ENCODE assay signal across 23 mouse cellular contexts in the genomic region with DNA sequence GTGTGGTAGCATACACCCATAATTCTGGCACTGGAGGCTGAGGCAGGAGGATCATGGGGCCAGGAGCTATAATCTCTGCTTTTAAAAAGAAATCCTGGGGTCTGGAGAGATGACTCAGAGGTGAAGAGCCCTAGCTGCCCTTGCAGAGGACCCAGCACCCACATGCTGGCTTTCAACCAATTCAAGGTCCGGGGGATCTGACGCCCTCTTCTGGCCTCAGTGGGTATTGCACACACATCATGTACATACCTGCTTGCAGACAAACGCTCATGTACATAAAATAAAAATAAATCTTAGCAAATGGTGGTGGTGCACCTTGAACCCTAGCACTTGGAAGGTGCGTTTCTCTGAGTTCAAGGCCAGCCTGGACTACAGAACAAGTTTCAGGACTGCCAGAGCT. TPM values are rescaled to one million over a fixed set of nuclear protein-coding genes. Genes with fewer than 3 reads are reported as not detected.
DNase-seq lines count a peak whose midpoint lies in the region; ATAC-seq and TF ChIP-seq lines count a peak whose summit lies in the region.
"Had no signal": no experiment of that assay in that cellular context is flagged by ENCODE, and none has a peak within 500 bp of the region (broad histone marks: within the 10 kb centered on the region; RNA-seq: fewer than 3 reads in every experiment).

No protein-coding gene starts in this region.

- H3K27me3 ChIP-seq in hindbrain, postnatal 0 days (ENCODE audit: insufficient read depth, low read length) = peaks cover 32% of the 10 kb centered on the region
- H3K27me3 ChIP-seq in hindbrain, embryonic 16.5 days (replicated peaks; ENCODE audit: control insufficient read depth, insufficient read depth, low read length) = peaks cover 38% of the 10 kb centered on the region
- H3K27me3 ChIP-seq in lung, embryonic 14.5 days (ENCODE audit: insufficient read depth, low read length) = peaks cover 38% of the 10 kb centered on the region
- H3K27me3 ChIP-seq in ES-Bruce4 (ENCODE audit: control insufficient read depth, insufficient read depth, low read length, poor library complexity, severe bottlenecking) = no peaks in the 10 kb centered on the region

- peak; percentile 32; the same call in 1 of the 2 replicates for TF ChIP-seq CTCF in hindbrain, postnatal 0 days (IDR thresholded peaks at IDR 0.05; ENCODE audit: low read depth)
- peak; percentile 43 for TF ChIP-seq CTCF in lung, embryonic 14.5 days (IDR thresholded peaks at IDR 0.05; ENCODE audit: low read depth)
- TF ChIP-seq CTCF in ES-Bruce4 (IDR thresholded peaks at IDR 0.05; ENCODE audit: low read depth, low read length) = peak; percentile 42
- TF ChIP-seq CTCF in brain, embryonic 14.5 days (IDR thresholded peaks at IDR 0.05; ENCODE audit: borderline replicate concordance, extremely low read depth, insufficient read depth, insufficient read length) = peak; percentile 44

- H3K9me3 ChIP-seq in hindbrain, postnatal 0 days (ENCODE audit: low read length) = no peaks in the 10 kb centered on the region
- H3K9me3 ChIP-seq in hindbrain, embryonic 16.5 days (ENCODE audit: control insufficient read depth, low read length) = no peaks in the 10 kb centered on the region
- H3K9me3 ChIP-seq in lung, embryonic 14.5 days (ENCODE audit: low read depth, low read length) = peaks cover 4% of the 10 kb centered on the region; the same call in 1 of the 2 replicates
- no peaks in the 10 kb centered on the region; the same call in 1 of the 2 replicates for H3K9me3 ChIP-seq in ES-Bruce4 (replicated peaks; ENCODE audit: control insufficient read depth, insufficient read depth, low read length, poor library complexity, severe bottlenecking)

- H3K27ac ChIP-seq in hindbrain, postnatal 0 days = no peak overlapping the region
- no peak overlapping the region for H3K27ac ChIP-seq in hindbrain, embryonic 16.5 days (ENCODE audit: low read depth, low read length)
- no peak overlapping the region for H3K27ac ChIP-seq in lung, embryonic 14.5 days (ENCODE audit: low read depth)
- H3K27ac ChIP-seq in ES-Bruce4 (ENCODE audit: insufficient read depth, low read length) = no peak overlapping the region
- H3K27ac ChIP-seq: embryonic facial prominence, embryonic 12.5 days; hindbrain, embryonic 10.5 days; kidney, embryonic 15.5 days; macrophage; midbrain, embryonic 12.5 days; neural tube, embryonic 13.5 days had no signal

- no peak for TF ChIP-seq EP300 in ES-Bruce4 (IDR thresholded peaks at IDR 0.05; ENCODE audit: insufficient read depth, low read depth, low read length)

- no peaks in the 10 kb centered on the region for H3K36me3 ChIP-seq in hindbrain, postnatal 0 days (ENCODE audit: insufficient read depth, low read length)
- no peaks in the 10 kb centered on the region for H3K36me3 ChIP-seq in hindbrain, embryonic 16.5 days (ENCODE audit: control insufficient read depth, insufficient read depth, low read length)
- H3K36me3 ChIP-seq in lung, embryonic 14.5 days (ENCODE audit: insufficient read depth) = 0 out of 2 replicates have a peak, but pooled peaks cover under 1% of the 10 kb centered on the region
- no peaks in the 10 kb centered on the region for H3K36me3 ChIP-seq in ES-Bruce4 (ENCODE audit: control insufficient read depth, insufficient read depth, low read length, poor library complexity, severe bottlenecking)
- H3K36me3 ChIP-seq: hindbrain, embryonic 10.5 days; neural tube, embryonic 13.5 days had no signal

- peaks cover 7% of the 10 kb centered on the region; the same call in 1 of the 2 replicates for H3K4me1 ChIP-seq in hindbrain, postnatal 0 days (ENCODE audit: insufficient read depth, low read length)
- peaks cover 14% of the 10 kb centered on the region for H3K4me1 ChIP-seq in hindbrain, embryonic 16.5 days (ENCODE audit: control insufficient read depth, insufficient read depth, low read depth, low read length)
- H3K4me1 ChIP-seq in lung, embryonic 14.5 days (ENCODE audit: insufficient read depth) = no peaks in the 10 kb centered on the region
- no peaks in the 10 kb centered on the region for H3K4me1 ChIP-seq in ES-Bruce4 (ENCODE audit: control insufficient read depth, insufficient read depth, low read length)

- 77% methylated on average over 4 of the region's 4 CpGs for WGBS in hindbrain, postnatal 0 days
- 82% methylated on average over 4 of the region's 4 CpGs for whole genome bisulfite sequencing in hindbrain, embryonic 16.5 days
- 85% methylated on average over 4 of the region's 4 CpGs for WGBS in lung, embryonic 14.5 days

- no peak for TF ChIP-seq POLR2A in ES-Bruce4 (IDR thresholded peaks at IDR 0.05; ENCODE audit: insufficient read depth, low read length)
- no peak for TF ChIP-seq POLR2A in brain, embryonic 14.5 days (IDR thresholded peaks at IDR 0.05; ENCODE audit: borderline replicate concordance, extremely low read depth, insufficient read depth, insufficient read length, poor library complexity, severe bottlenecking)

- no peak for DNase-seq in hindbrain, postnatal 0 days (ENCODE audit: low spot score)
- no peak for DNase-seq in lung, embryonic 14.5 days
- DNase-seq in lung, postnatal 14 days = no peak
- DNase-seq in brain, embryonic 14.5 days (ENCODE audit: low read depth) = no peak
- DNase-seq in right cerebral cortex, postnatal 14 days = no peak
- no peak for DNase-seq in right cerebral cortex, postnatal 36 days (ENCODE audit: low spot score in 2 of 2)
- DNase-seq: cerebellum, adult 9-10 months; gastrocnemius, postnatal 36 days; lung, adult 18-20 months; thymus, postnatal 14 days had no signal

- no peak for ATAC-seq in hindbrain, postnatal 0 days
- ATAC-seq in hindbrain, embryonic 16.5 days = no peak
- no peak for ATAC-seq in lung, embryonic 14.5 days (ENCODE audit: insufficient read depth)
- ATAC-seq: forebrain, embryonic 14.5 days had no signal

- H3K4me2 ChIP-seq in hindbrain, postnatal 0 days (ENCODE audit: low read depth, low read length) = no peak overlapping the region
- no peak overlapping the region for H3K4me2 ChIP-seq in hindbrain, embryonic 16.5 days (ENCODE audit: low read length)
- H3K4me2 ChIP-seq in lung, embryonic 14.5 days = no peak overlapping the region
- H3K4me2 ChIP-seq: embryonic facial prominence, embryonic 12.5 days; midbrain, embryonic 12.5 days; neural tube, embryonic 13.5 days had no signal

- H3K4me3 ChIP-seq in hindbrain, postnatal 0 days (ENCODE audit: low read length) = no peak overlapping the region
- no peak overlapping the region for H3K4me3 ChIP-seq in hindbrain, embryonic 16.5 days (ENCODE audit: low read length)
- no peak overlapping the region for H3K4me3 ChIP-seq in lung, embryonic 14.5 days (ENCODE audit: low read depth, low read length)
- H3K4me3 ChIP-seq in ES-Bruce4 (ENCODE audit: low read depth, low read length) = no peak overlapping the region
- H3K4me3 ChIP-seq: embryonic facial prominence, embryonic 12.5 days; erythroblast, embryonic 14.5 days; kidney, embryonic 15.5 days; midbrain, embryonic 12.5 days; neural tube, embryonic 13.5 days had no signal

- H3K9ac ChIP-seq in hindbrain, postnatal 0 days (replicated peaks; ENCODE audit: low read length) = no peak overlapping the region
- H3K9ac ChIP-seq in hindbrain, embryonic 16.5 days (ENCODE audit: low read depth, low read length) = no peak overlapping the region
- no peak overlapping the region for H3K9ac ChIP-seq in lung, embryonic 14.5 days
- no peak overlapping the region for H3K9ac ChIP-seq in ES-Bruce4 (ENCODE audit: low read depth, poor library complexity, severe bottlenecking)
- H3K9ac ChIP-seq: embryonic facial prominence, embryonic 12.5 days; kidney, embryonic 15.5 days; midbrain, embryonic 12.5 days; neural tube, embryonic 13.5 days had no signal

RNA-seq across cellular contexts. Expression of gene Klc3, which starts 3.0 kb away (rescaled TPM):
- 2.3 and 2.9 TPM in 2 replicates for total RNA-seq in hindbrain, postnatal 0 days (2014; rRNA removed)
- polyA plus RNA-seq in hindbrain, postnatal 0 days (2015; fragmentation: Nextera tagmentation; extraction: Ambion mirVana) = 1.7 and 2.7 TPM in 2 replicates
- polyA plus RNA-seq in hindbrain, embryonic 16.5 days (2015; fragmentation: Nextera tagmentation; extraction: Ambion mirVana) = 2.2 and 2.5 TPM in 2 replicates
- 6.5 and 7.5 TPM in 2 replicates for polyA plus RNA-seq in lung, embryonic 14.5 days (2014; fragmentation: Nextera tagmentation; extraction: Ambion mirVana)
- polyA plus RNA-seq in ES-Bruce4 (2011; ENCODE audit: insufficient read depth, insufficient read length, low read depth, missing spikeins) = 17.6 and 18.7 TPM in 2 replicates
- 1.5 and 2.5 TPM in 2 replicates for polyA plus RNA-seq in brain, embryonic 14.5 days (2012; rRNA removed)
- polyA plus RNA-seq: erythroblast, embryonic 14.5 days; macrophage had no signal

RNA-seq across cellular contexts. Expression of gene Ckm, which starts 3.6 kb away (rescaled TPM):
- total RNA-seq in hindbrain, postnatal 0 days (2014; rRNA removed) = 3.9 and 27.4 TPM in 2 replicates
- 0.14 and 0.30 TPM in 2 replicates for polyA plus RNA-seq in hindbrain, postnatal 0 days (2015; fragmentation: Nextera tagmentation; extraction: Ambion mirVana)
- 0.64 and 47.3 TPM in 2 replicates for polyA plus RNA-seq in hindbrain, embryonic 16.5 days (2015; fragmentation: Nextera tagmentation; extraction: Ambion mirVana)
- polyA plus RNA-seq in lung, embryonic 14.5 days (2014; fragmentation: Nextera tagmentation; extraction: Ambion mirVana) = 2.8 and 11.1 TPM in 2 replicates
- not detected in 2 replicates for polyA plus RNA-seq in ES-Bruce4 (2011; ENCODE audit: insufficient read depth, insufficient read length, low read depth, missing spikeins)
- 0.24 and 0.31 TPM in 2 replicates for polyA plus RNA-seq in brain, embryonic 14.5 days (2012; rRNA removed)
- total RNA-seq: layer of hippocampus, postnatal 25 days; MEL had no signal
- polyA plus RNA-seq: cortical plate, adult 2 months; erythroblast, embryonic 14.5 days; forebrain, embryonic 14.5 days; hindbrain, embryonic 10.5 days; macrophage; midbrain, embryonic 12.5 days had no signal

RNA-seq across cellular contexts. Expression of gene Ercc2, which starts 19.1 kb away (rescaled TPM):
- 57.3 and 65.1 TPM in 2 replicates for total RNA-seq in hindbrain, postnatal 0 days (2014; rRNA removed)
- polyA plus RNA-seq in hindbrain, postnatal 0 days (2015; fragmentation: Nextera tagmentation; extraction: Ambion mirVana) = 18.6 and 19.9 TPM in 2 replicates
- 22.6 and 25.1 TPM in 2 replicates for polyA plus RNA-seq in hindbrain, embryonic 16.5 days (2015; fragmentation: Nextera tagmentation; extraction: Ambion mirVana)
- polyA plus RNA-seq in lung, embryonic 14.5 days (2014; fragmentation: Nextera tagmentation; extraction: Ambion mirVana) = 11.4 and 12.1 TPM in 2 replicates
- polyA plus RNA-seq in ES-Bruce4 (2011; ENCODE audit: insufficient read depth, insufficient read length, low read depth, missing spikeins) = 22.6 and 28.5 TPM in 2 replicates
- 81.7 and 106 TPM in 2 replicates for polyA plus RNA-seq in brain, embryonic 14.5 days (2012; rRNA removed)

RNA-seq across cellular contexts. Expression of gene Ppp1r13l, which starts 41.4 kb away (rescaled TPM):
- 0.68 and 1.0 TPM in 2 replicates for total RNA-seq in hindbrain, postnatal 0 days (2014; rRNA removed)
- 1.0 and 1.2 TPM in 2 replicates for polyA plus RNA-seq in hindbrain, postnatal 0 days (2015; fragmentation: Nextera tagmentation; extraction: Ambion mirVana)
- 1.5 and 1.9 TPM in 2 replicates for polyA plus RNA-seq in hindbrain, embryonic 16.5 days (2015; fragmentation: Nextera tagmentation; extraction: Ambion mirVana)
- polyA plus RNA-seq in lung, embryonic 14.5 days (2014; fragmentation: Nextera tagmentation; extraction: Ambion mirVana) = 5.4 and 7.9 TPM in 2 replicates
- 21.9 and 25.5 TPM in 2 replicates for polyA plus RNA-seq in ES-Bruce4 (2011; ENCODE audit: insufficient read depth, insufficient read length, low read depth, missing spikeins)
- polyA plus RNA-seq in brain, embryonic 14.5 days (2012; rRNA removed) = 8.2 and 8.9 TPM in 2 replicates

RNA-seq across cellular contexts. Expression of gene Cd3eap, which starts 41.7 kb away (rescaled TPM):
- 11.1 and 12.4 TPM in 2 replicates for total RNA-seq in hindbrain, postnatal 0 days (2014; rRNA removed)
- polyA plus RNA-seq in hindbrain, postnatal 0 days (2015; fragmentation: Nextera tagmentation; extraction: Ambion mirVana) = 17.9 and 19.3 TPM in 2 replicates
- polyA plus RNA-seq in hindbrain, embryonic 16.5 days (2015; fragmentation: Nextera tagmentation; extraction: Ambion mirVana) = 23.1 and 23.6 TPM in 2 replicates
- 21.3 and 24.2 TPM in 2 replicates for polyA plus RNA-seq in lung, embryonic 14.5 days (2014; fragmentation: Nextera tagmentation; extraction: Ambion mirVana)
- polyA plus RNA-seq in ES-Bruce4 (2011; ENCODE audit: insufficient read depth, insufficient read length, low read depth, missing spikeins) = 14.6 and 16.8 TPM in 2 replicates
- polyA plus RNA-seq in brain, embryonic 14.5 days (2012; rRNA removed) = 11.9 and 12.7 TPM in 2 replicates
